Mouse (Mus musculus) midbrain, embryonic 11.5 days (tissue): Measurements from ENCODE around the gene Sh3d19. TPM values are rescaled to one million over a fixed set of nuclear protein-coding genes. Genes with fewer than 3 reads are reported as not detected.
"Not testable (repeated sequence)": the region's sequence is repeated elsewhere in the genome, so short reads cannot be mapped to it uniquely, and the experiment has no call there.

Source experiments
- ATAC-seq: fragments of 200-750 bp; cut with Nextera tagmentation; 2 replicates; pipeline ENCODE4 v1.8.0; 2017; ENCODE audit warnings: moderate TSS enrichment, moderate library complexity; ENCODE audit not compliant: low FRiP score
- DNase-seq: peaks from one replicate; pipeline ENCODE4 v3.0.0; 2015; ENCODE audit warnings: low spot score; ENCODE audit errors: missing footprints
- H3K27ac ChIP-seq: fragments of 300-500 bp; sonication (generic); 2 replicates; pipeline ENCODE4 v1.5.1; 2014; ENCODE audit warnings: low read depth, low read length
- H3K27me3 ChIP-seq: fragments of 300-500 bp; sonication (generic); 2 replicates; pipeline ENCODE4 v1.6.1; 2014; ENCODE audit warnings: mild to moderate bottlenecking, low read length, moderate library complexity, mixed read lengths; ENCODE audit not compliant: control insufficient read depth, insufficient read depth
- H3K36me3 ChIP-seq: fragments of 300-500 bp; sonication (generic); 2 replicates; pipeline ENCODE4 v1.6.1; 2014; ENCODE audit warnings: mild to moderate bottlenecking, low read length, moderate library complexity, mixed read lengths; ENCODE audit not compliant: control insufficient read depth, insufficient read depth
- H3K4me1 ChIP-seq: fragments of 300-500 bp; sonication (generic); 2 replicates; pipeline ENCODE4 v1.6.1; 2014; ENCODE audit warnings: low read length; ENCODE audit not compliant: control insufficient read depth, insufficient read depth
- H3K4me2 ChIP-seq: fragments of 300-500 bp; sonication (generic); 2 replicates; pipeline ENCODE4 v1.6.1; 2014; ENCODE audit warnings: mild to moderate bottlenecking, moderate library complexity
- H3K4me3 ChIP-seq: fragments of 300-500 bp; sonication (generic); 2 replicates; pipeline ENCODE4 v1.5.1; 2014; ENCODE audit warnings: low read depth, low read length
- H3K9ac ChIP-seq: fragments of 300-500 bp; sonication (generic); 2 replicates; pipeline ENCODE4 v1.6.1; 2014; ENCODE audit warnings: low read length
- H3K9me3 ChIP-seq: fragments of 300-500 bp; sonication (generic); 2 replicates; pipeline ENCODE4 v1.6.1; 2016; ENCODE audit warnings: low read length; ENCODE audit not compliant: control insufficient read depth
- WGBS: fragments of 180-500 bp; shearing (Covaris S2); extraction: QIAGEN DNeasy Blood & Tissue Kit; methylation state at CpG from one replicate; pipeline ENCODE4 v1.1.7; 2014; 5-methylcytosine and 5-hydroxymethylcytosine counted together
- polyA plus RNA-seq: library from polyadenylated mRNA; unstranded; fragments of >200 nt; fragmentation: Nextera tagmentation; extraction: Ambion mirVana; gene quantifications from 2 replicates; pipeline ENCODE4 v1.2.1, GENCODE M21; 2014

Sh3d19 gene
- polyA plus RNA-seq, 1 experiment from 2014 or later, result 6.8 TPM

DNA sequence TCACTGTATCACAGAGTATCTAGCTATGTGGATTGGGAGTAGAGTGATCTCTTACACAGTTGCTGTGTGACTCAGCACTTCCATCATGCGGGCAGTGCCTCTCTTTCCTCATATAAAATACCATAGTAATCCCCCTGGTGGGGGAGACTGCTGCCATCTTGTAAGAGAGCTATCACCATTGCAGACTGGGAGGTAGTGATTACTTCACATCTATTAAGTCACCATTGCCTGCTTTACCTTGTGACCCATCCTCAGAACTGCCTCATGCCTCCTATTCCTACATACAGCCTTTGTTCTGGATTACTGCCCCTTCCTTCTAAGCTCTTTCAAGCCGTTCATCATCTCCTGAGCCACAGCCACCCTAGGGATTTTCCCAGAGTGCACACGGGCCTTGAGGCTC is 117.0 kb downstream of the Sh3d19 start:
- H3K9me3 ChIP-seq, result no peaks in the 10 kb centered on the region
- no peak overlapping the region for H3K9ac ChIP-seq
- 66% methylated on average over 3 of the region's 3 CpGs for WGBS
- H3K27me3 ChIP-seq, result no peaks in the 10 kb centered on the region
- no peak for ATAC-seq
- H3K36me3 ChIP-seq, result no peaks in the 10 kb centered on the region
- no peak overlapping the region for H3K4me2 ChIP-seq
- no peak overlapping the region for H3K27ac ChIP-seq
- no peak for DNase-seq
- no peak overlapping the region for H3K4me3 ChIP-seq
- H3K4me1 ChIP-seq, result no peaks in the 10 kb centered on the region

DNA sequence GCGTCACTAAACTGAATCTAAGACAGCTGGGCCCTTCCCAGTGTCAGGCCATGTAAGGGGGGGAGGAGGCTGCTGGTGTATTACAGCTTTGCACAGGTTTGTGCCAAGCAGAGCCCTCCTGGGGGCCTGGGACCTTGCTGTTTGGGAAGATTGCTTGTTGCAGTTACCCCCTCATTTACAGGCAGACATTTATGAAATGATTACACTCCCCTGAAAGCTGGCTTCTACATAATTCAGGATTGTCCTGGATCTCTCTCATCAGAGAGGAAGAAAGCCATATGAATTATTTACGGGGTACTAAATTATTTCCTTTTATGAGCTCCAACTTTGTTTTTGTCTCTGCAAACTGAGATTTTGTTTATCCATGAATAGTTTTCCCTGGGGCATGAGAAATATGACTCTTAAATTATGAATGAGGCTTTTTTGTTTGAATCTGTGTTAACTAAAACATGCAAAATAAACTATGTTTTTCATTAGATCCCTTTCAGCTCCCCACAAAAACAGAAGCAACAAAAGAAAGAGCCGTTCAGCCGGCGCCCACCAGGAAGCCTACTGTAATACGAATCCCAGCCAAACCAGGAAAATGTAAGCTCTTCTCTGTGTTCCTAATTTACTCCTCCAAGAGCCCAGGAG is 122.4 kb downstream of the Sh3d19 start:
- Histone ChIP-seq H3K4me2 (no peak overlapping the region), H3K9me3 (no peaks in the 10 kb centered on the region), H3K27me3 (no peaks in the 10 kb centered on the region), H3K27ac (no peak overlapping the region), H3K9ac (no peak overlapping the region), H3K4me3 (no peak overlapping the region), H3K4me1 (no peaks in the 10 kb centered on the region), H3K36me3 (no peaks in the 10 kb centered on the region)
- 50% methylated on average over 6 of the region's 6 CpGs for WGBS
- ATAC-seq, result no peak
- no peak for DNase-seq

GRCm38 (mm10) chr3:86093907-86094306 is 123.0 kb downstream of the Sh3d19 start:
- Histone ChIP-seq H3K27me3 (no peaks in the 10 kb centered on the region), H3K9me3 (no peaks in the 10 kb centered on the region), H3K9ac (no peak overlapping the region), H3K27ac (no peak overlapping the region), H3K36me3 (no peaks in the 10 kb centered on the region), H3K4me3 (no peak overlapping the region), H3K4me2 (no peak overlapping the region), H3K4me1 (no peaks in the 10 kb centered on the region)
- ATAC-seq (no peak), DNase-seq (no peak)
- WGBS, result 76% methylated on average over 5 of the region's 5 CpGs

GRCm38 (mm10) chr3:86101956-86102355 is 131.0 kb downstream of the Sh3d19 start:
- Histone ChIP-seq H3K27ac (no peak overlapping the region), H3K4me3 (no peak overlapping the region), H3K36me3 (no peaks in the 10 kb centered on the region), H3K9me3 (no peaks in the 10 kb centered on the region), H3K4me2 (no peak overlapping the region), H3K27me3 (no peaks in the 10 kb centered on the region), H3K4me1 (no peaks in the 10 kb centered on the region), H3K9ac (no peak overlapping the region)
- 87% methylated on average over 6 of the region's 6 CpGs for WGBS
- no peak for ATAC-seq
- DNase-seq, result no peak

DNA sequence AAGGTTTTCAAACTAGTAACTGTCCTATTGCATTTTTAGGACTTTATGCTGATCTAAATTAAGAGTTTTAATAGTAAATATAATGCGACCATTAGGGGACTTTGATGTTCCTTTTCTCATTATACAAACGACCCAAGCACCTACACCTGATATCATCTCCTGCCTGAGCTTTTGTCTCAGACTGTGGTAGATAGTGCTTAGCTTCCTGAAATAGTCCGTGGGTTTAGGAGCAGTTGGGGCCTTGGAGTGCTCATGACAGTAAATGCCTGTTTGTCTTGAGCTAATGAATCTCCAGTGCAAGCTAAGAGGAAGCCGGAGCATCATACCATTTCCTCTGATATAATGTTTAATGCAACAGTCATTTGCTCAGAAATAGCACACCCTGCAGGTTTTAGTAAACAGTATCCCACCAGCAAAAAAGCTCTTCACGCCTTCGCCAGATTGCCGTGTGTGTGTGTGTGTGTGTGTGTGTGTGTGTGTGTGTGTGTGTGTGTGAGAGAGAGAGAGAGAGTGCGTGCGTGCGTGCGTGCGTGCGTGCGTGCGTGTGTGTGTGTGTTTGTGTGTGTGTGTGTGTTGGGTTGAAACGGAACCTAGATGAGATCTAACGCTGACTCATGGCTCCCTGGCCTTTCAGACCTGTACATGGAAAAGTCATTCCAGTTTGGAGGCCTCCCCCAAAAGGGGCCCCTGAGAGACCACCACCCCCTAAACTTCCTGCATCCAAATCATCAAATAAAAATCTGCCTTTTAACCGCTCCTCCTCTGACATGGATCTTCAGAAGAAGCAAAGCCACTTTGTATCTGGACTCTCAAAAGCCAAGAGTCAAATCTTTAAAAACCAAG is 132.8 kb downstream of the Sh3d19 start:
- Histone ChIP-seq H3K27ac (no peak overlapping the region), H3K4me1 (peaks cover 4% of the 10 kb centered on the region; the same call in 1 of the 2 replicates), H3K9me3 (no peaks in the 10 kb centered on the region), H3K4me2 (no peak overlapping the region), H3K9ac (no peak overlapping the region), H3K36me3 (no peaks in the 10 kb centered on the region), H3K27me3 (no peaks in the 10 kb centered on the region), H3K4me3 (no peak overlapping the region)
- ATAC-seq, result no peak
- DNase-seq, result no peak
- WGBS, result 85% methylated on average over 18 of the region's 18 CpGs

DNA sequence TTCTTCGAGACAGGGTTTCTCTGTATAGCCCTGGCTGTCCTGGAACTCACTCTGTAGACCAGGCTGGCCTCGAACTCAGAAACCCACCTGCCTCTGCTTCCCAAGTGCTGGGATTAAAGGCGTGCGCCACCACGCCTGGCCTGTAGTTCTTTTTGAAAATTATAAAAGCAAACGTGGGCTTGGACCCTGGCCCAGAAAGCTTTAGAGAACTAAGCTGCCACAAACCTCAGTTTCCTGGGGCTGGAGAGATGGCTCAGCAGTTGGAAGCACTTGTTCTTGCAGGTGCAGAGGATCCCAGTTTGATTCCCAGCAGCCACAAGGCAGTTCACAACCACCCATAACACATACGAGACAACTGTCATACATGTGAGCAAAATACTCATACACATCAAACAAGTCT is 133.5 kb downstream of the Sh3d19 start:
- H3K9me3 ChIP-seq, ATAC-seq, H3K9ac ChIP-seq, H3K4me3 ChIP-seq, H3K36me3 ChIP-seq, H3K4me1 ChIP-seq, H3K4me2 ChIP-seq, H3K27me3 ChIP-seq, H3K27ac ChIP-seq: not testable (repeated sequence)
- WGBS, result 93% methylated on average over 7 of the region's 7 CpGs
- peak; percentile 10 for DNase-seq

- Histone ChIP-seq H3K4me1 (peaks cover 4% of the 10 kb centered on the region; the same call in 1 of the 2 replicates), H3K27ac (no peak overlapping the region), H3K36me3 (no peaks in the 10 kb centered on the region), H3K4me3 (no peak overlapping the region), H3K4me2 (no peak overlapping the region), H3K9ac (no peak overlapping the region), H3K9me3 (no peaks in the 10 kb centered on the region), H3K27me3 (no peaks in the 10 kb centered on the region)
- peak; percentile 44 for DNase-seq
- no peak for ATAC-seq
- WGBS, result 92% methylated on average over 4 of the region's 4 CpGs
Observed at GRCm38 (mm10) chr3:86104909-86105308, 134.0 kb downstream of the Sh3d19 start.

- Histone ChIP-seq H3K27me3 (no peaks in the 10 kb centered on the region), H3K4me1 (peaks cover 4% of the 10 kb centered on the region; the same call in 1 of the 2 replicates), H3K4me2 (no peak overlapping the region), H3K9ac (no peak overlapping the region), H3K4me3 (no peak overlapping the region), H3K9me3 (no peaks in the 10 kb centered on the region), H3K36me3 (no peaks in the 10 kb centered on the region), H3K27ac (no peak overlapping the region)
- WGBS, result 96% methylated on average over 8 of the region's 8 CpGs
- ATAC-seq (no peak), DNase-seq (peak; percentile 61)
Observed at GRCm38 (mm10) chr3:86106086-86106632, 135.2 kb downstream of the Sh3d19 start.
